Mouse (Mus musculus): ENCODE data around the gene Smu1.

GRCm38 (mm10) chr4:40807382-40807781, 49.7 kb upstream of the Smu1 start:
- TF ChIP-seq CTCF (IDR thresholded peaks at IDR 0.05; ENCODE audit: low read depth, low read length) (no peak), POLR2A (IDR thresholded peaks at IDR 0.05; ENCODE audit: borderline replicate concordance, low read depth, low read length) (no peak)
